Mouse (Mus musculus) ZHBTc4 (cell line): ENCODE data around the gene Ints11.

Experiments
- DNase-seq: peaks from one replicate; pipeline ENCODE4 v3.0.0-alpha.2; 2011; ENCODE audit warnings: low read depth, low spot score

Ints11 gene

GRCm38 (mm10) chr4:155869317-155870033 is at the start of gene Ints11, which contains the start of gene Cptp:
Gene Ints11 (plus strand): TSS chr4:155869546.
Gene Cptp (minus strand): TSS chr4:155869440.
- peak; percentile 98 for DNase-seq

- DNase-seq, result peak; percentile 67
Observed at GRCm38 (mm10) chr4:155821025-155821424, 48.3 kb upstream of the Ints11 start.

- no peak for DNase-seq
Observed at GRCm38 (mm10) chr4:155823443-155823842, 45.9 kb upstream of the Ints11 start.

GRCm38 (mm10) chr4:155829866-155830265 is 39.5 kb upstream of the Ints11 start:
- DNase-seq, result no peak

DNA sequence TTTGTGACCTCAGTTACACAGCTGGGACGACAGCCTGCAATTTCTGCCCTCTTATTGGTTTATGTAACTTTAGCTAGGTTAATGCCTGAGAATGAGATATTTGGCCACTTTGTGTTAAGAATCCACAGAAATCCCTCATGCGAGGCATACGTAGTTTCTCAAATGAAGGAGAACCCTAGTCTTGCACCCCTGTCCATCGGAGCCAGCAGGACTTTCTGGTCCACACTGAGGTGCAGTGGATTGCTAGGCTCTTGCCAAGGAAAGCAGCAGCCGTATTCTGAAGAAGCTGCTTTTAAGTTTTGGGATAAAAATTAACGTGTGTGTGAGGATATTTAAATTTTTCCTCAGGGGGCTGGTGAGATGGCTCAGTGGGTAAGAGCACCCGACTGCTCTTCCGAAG is 38.8 kb upstream of the Ints11 start:
- no peak for DNase-seq

DNA sequence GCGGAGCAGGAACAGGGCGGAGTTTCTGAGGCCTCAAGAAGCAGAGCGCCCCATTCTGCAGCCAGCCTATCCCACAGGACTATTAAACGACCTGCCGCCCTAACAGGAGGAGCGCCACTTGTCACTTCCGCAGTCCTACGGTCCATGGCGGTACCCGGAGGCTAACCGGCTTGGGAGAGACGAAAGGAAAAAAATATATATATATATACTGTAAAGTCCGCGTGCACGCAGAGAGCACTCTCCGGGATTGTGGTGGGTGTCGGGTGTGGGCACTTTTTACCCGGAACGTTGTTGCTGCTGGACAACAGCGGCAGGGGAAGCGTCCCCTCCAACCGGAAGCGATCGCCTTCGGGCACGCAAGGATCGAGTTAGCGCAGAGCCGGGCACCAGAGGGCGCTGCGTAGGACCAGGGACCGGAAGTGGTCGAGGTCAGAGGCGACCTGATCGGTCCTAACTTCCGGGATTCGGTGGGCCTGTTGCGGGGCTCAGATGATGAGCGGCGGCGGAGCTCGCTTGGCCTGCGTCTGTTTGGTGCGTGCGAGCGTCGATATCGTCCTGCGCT is 38.1 kb upstream of the Ints11 start, which contains the start of gene Aurkaip1:
Aurkaip1 (plus strand) TSS at position 68 of the 562 bp plus-strand sequence.
- DNase-seq, result peak; percentile 98

DNA sequence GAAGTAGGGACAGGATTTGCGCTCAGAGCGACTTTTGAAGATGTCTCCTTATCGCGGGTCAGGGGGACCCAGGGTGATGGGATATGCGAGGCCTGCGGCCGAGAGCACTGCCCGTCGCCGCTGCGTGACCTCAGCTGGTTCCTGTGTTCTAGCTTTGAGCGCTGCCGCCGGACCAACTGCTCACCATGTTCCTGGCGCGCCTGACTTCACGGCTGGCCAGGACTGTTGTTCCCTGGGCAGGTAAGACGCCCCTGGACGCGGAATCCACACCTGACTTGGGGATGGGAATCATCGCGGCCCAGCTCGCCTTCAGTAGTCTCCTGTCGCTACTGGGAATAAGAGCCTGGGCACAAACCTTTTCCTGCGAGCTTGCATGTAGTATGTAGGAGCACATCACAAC is 37.5 kb upstream of the Ints11 start:
- no peak for DNase-seq

DNA sequence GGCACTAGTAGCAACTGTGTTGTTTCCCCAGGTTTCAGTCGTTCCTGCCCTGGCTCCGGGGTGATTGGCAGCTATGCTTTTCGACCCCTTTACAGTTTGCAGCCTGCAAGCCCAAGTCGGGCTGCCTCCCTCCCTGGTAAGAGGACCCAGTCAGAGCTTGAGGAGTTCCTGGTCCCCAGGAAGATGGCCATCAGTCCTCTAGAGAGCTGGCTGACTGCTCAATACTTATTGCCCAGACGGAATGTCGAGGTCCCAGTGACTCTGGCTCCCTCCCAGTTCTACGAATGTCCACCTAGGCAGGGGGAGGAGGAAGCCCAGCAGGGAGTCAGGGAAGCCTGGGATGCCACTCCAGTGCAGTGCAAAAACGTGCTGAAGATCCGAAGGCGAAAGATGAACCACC is 37.0 kb upstream of the Ints11 start:
- DNase-seq, result no peak

DNA sequence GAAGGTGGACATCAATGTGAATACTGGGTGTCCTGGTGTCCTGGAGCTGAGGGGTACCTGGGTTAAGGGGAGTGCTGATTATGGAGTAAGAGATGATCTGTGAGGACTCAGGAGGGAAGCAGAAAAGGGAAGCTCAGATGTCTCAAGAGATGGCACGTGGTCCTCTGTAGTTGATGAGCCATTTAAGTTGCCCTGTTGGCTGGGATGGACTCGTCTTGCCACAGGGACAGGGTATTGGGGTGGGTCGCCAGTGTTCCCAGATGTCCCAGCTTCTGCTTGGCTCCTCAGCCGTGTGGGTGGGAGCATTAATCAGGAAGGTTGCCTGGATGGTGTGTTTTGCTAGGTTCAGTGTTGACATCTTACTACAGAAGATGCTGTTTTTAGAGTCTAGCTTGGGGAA is 36.1 kb upstream of the Ints11 start:
- DNase-seq, result no peak

DNA sequence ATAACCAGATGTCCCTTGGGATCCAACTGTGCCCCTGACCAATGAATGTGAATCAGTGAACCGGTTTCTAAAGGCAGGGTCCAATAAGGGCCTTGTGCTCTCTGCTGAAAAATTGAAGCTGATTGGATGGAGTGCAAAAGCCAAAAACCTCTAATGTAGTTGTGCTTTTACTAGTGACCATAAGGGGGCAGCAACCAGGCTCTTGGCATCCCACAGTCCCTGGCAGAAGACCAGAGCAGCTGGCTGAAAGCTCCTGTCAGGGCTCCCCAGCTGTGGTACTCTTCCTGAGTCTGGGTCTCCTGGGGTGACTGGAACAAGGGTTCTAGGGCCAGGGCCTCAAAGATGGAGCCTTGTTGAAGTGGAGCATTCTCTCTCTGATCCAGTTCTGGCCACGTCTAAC is 35.5 kb upstream of the Ints11 start:
- peak; percentile 85 for DNase-seq

- no peak for DNase-seq
Observed at GRCm38 (mm10) chr4:155837404-155838010, 31.8 kb upstream of the Ints11 start.

DNA sequence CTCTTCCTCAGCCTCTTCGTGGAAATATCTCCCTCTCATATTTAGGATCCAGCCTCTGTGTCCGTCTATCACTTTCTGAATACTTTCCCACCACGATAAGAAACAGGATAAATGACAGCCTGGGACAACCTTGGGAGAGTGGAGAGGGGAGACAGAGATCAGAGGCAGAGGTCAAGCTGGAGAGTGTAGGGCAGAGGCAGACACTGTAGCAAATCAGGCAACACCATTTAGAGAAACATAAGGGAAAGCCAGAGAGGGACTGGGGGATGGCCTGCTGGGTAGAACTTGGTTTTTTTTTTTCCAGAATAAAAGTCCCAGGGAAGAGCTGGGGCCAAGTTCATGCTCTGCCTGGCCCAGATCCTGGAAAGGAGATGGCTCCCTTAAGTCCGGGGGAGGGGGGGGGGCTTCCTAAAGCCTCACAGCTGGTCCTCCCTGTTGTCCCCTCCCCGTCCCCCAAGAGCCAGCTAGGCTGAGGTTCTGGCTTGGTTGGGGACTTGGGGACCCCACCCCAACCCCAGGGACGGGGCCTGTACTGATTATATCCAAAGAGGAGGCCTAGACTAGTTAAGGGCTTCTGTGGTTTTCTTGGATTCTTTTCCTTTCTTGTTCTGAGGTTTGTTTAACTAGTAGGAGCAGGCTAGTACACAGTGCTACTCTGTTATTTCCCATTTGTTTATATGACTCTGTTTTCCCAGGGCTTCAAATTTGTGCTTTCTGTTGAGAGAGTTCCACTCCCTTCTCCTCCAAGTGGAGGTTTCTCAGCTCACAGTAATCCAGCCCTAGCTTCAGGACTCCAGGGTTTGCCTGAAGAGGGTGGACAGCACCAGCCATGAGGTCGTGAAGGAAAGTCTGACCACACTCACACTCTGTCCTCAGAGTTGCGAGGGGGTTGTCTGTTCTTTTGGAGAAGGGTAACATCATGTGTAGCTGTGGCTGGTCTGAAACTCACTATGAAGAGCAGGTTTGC is 30.9 kb upstream of the Ints11 start:
- no peak for DNase-seq

GRCm38 (mm10) chr4:155839483-155839910 is 29.8 kb upstream of the Ints11 start, which contains the start of gene Mxra8:
Gene Mxra8 (plus strand): TSS chr4:155839680.
- peak; percentile 77 for DNase-seq

DNA sequence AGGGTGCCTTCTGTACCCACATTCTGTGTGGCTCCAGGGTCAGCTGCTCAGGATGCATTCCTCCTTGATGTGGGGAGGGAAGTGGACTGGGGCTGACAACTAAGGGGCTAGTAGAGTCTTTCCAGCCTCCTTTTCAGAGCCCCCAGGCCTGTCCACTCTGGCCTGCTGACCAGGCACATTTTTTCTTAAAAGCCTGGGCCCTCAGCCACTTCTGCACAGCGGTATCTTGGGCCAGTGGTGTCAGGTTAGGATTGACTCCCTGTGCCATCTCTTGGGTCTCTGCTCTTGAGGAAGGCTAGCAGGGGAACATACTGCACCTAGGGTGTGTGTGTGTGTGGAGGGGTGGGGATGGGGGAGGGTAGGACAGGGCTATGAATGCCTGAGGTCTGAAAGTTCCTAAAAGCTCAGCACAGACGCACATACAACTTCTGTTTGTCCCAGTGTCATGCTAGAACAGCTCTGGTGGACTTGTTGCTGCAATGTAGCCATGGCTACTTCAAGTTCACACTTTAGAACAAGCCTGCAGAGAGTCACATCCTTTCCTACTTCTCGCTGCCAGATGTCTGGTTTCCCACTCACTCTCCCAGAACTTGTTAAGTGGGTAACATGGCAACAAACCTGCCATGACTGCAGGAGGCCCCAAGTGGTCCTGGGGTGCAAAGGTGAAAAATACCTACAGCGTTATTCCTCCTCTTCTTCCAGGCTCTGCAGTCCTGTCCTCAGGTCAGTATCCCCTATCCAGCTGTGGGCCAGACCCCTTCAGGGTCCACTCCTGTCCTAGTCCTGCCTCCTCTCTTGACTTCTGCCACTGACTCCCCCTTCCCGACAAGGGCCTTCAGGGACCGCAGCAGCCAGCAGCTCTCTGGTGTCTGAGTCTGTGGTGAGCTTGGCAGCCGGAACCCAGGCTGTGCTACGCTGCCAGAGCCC is 29.0 kb upstream of the Ints11 start:
- DNase-seq, result no peak

DNA sequence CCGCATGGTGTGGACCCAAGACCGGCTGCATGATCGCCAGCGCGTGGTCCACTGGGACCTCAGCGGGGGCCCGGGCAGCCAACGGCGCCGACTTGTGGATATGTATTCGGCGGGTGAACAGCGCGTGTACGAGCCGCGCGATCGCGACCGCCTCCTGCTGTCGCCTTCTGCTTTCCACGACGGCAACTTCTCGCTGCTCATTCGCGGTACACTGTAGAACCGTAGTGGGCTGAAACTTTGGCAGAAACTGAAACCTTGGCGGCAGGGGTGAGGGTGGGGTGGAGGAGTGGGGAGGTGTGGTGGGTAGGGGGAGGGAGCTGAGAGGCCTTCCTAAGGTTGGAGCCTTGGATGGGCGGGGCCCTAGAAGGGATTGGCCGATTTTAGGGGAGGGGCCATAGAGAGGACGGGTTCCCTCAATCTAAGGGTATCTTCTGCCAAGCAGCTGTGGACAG is 28.3 kb upstream of the Ints11 start:
- DNase-seq, result peak; percentile 93

- DNase-seq, result peak; percentile 57
Observed at GRCm38 (mm10) chr4:155841651-155842270, 27.6 kb upstream of the Ints11 start.

GRCm38 (mm10) chr4:155843231-155843630 is 26.1 kb upstream of the Ints11 start:
- no peak for DNase-seq

DNA sequence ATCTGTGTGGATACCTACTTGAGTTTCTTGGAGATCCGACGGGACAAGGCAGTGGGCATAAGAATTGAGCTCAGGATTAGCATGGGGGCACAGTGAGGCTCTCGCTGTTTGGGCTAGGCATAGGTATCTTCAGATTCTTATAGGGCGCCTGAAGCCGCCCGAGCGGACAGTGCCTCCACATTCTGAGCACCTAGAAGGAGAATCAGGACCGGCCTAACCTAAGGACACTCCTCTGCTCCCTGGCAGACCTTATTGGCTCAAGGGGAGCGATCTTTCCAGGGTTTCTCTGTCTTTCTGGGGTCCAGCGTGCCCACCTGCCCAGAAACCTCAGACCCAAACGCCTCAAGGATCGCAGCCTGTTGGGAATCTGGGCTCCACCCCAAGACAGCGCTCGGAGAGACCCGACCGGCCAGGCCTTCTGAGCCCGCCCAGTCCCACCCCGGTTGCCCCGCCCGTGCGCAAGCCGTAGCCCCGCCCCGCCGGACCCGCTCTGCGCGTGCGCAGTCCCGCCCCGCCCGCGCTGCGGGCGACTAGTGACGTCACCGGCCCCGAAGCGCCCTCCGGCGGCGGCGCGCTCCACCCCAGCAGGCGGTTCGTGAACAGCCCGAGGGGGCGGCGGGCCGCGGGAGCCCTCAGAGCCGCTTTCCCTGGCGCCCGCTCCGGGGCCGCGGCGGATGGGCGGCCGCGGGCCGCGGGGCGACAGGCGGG is 22.3 kb upstream of the Ints11 start, which contains the start of gene Dvl1:
Dvl1 (plus strand) TSS at position 532 of the 708 bp plus-strand sequence.
- peak; percentile 92 for DNase-seq
